Mouse (Mus musculus): ENCODE results near the gene Mrpl54.

The Mrpl54 gene

GRCm38 (mm10) chr10:81261025-81261424 lies 5.7 kb downstream of the Mrpl54 start:
- no peak for DNase-seq (ENCODE audit: low spot score)

GRCm38 (mm10) chr10:81259225-81259884 lies 7.4 kb downstream of the Mrpl54 start:
- no peak for DNase-seq (ENCODE audit: low spot score)

GRCm38 (mm10) chr10:81257158-81258039 lies 9.3 kb downstream of the Mrpl54 start:
- no peak for DNase-seq (ENCODE audit: low spot score)

GRCm38 (mm10) chr10:81254886-81255285 lies 11.8 kb downstream of the Mrpl54 start:
- no peak for DNase-seq (ENCODE audit: low spot score)

- DNase-seq (ENCODE audit: low spot score), result peak; percentile 87
These were observed 14.0 kb downstream of the Mrpl54 start, which contains the start of gene Matk for GRCm38 (mm10) chr10:81252424-81253419. Gene Matk, plus strand, starts transcription at chr10:81252935.

GRCm38 (mm10) chr10:81249442-81249841 lies 17.3 kb downstream of the Mrpl54 start:
- DNase-seq (ENCODE audit: low spot score), result no peak

- DNase-seq (ENCODE audit: low spot score), result no peak
These were observed 18.9 kb downstream of the Mrpl54 start for GRCm38 (mm10) chr10:81247804-81248203.

GRCm38 (mm10) chr10:81245166-81245565 lies 21.6 kb downstream of the Mrpl54 start:
- DNase-seq (ENCODE audit: low spot score), result no peak

GRCm38 (mm10) chr10:81244595-81244994 lies 22.1 kb downstream of the Mrpl54 start:
- DNase-seq (ENCODE audit: low spot score), result peak; percentile 78

- no peak for DNase-seq (ENCODE audit: low spot score)
These were observed 22.6 kb downstream of the Mrpl54 start for GRCm38 (mm10) chr10:81244146-81244545.

- no peak for DNase-seq (ENCODE audit: low spot score)
These were observed 24.7 kb downstream of the Mrpl54 start for GRCm38 (mm10) chr10:81242021-81242420.

GRCm38 (mm10) chr10:81240876-81241275 lies 25.9 kb downstream of the Mrpl54 start:
- peak; percentile 78 for DNase-seq (ENCODE audit: low spot score)

- no peak for DNase-seq (ENCODE audit: low spot score)
These were observed 28.1 kb downstream of the Mrpl54 start for GRCm38 (mm10) chr10:81238618-81239017.

- no peak for DNase-seq (ENCODE audit: low spot score)
These were observed 30.1 kb downstream of the Mrpl54 start for GRCm38 (mm10) chr10:81236471-81237268.

- DNase-seq (ENCODE audit: low spot score), result peak; percentile 7
These were observed 32.5 kb downstream of the Mrpl54 start for GRCm38 (mm10) chr10:81234206-81234605.

- DNase-seq (ENCODE audit: low spot score), result no peak
These were observed 33.5 kb downstream of the Mrpl54 start for GRCm38 (mm10) chr10:81233226-81233585.

GRCm38 (mm10) chr10:81232580-81233225 lies 34.0 kb downstream of the Mrpl54 start, which contains the start of gene Zfr2:
Gene Zfr2, plus strand, starts transcription at chr10:81233155.
- peak; percentile 93 for DNase-seq (ENCODE audit: low spot score)

- DNase-seq (ENCODE audit: low spot score), result peak; percentile 10
These were observed 35.3 kb downstream of the Mrpl54 start for GRCm38 (mm10) chr10:81231436-81231835.

GRCm38 (mm10) chr10:81230438-81231332 lies 36.0 kb downstream of the Mrpl54 start, which contains the start of gene Atcay:
Gene Atcay, minus strand, starts transcription at chr10:81230833.
- peak; percentile 83 for DNase-seq (ENCODE audit: low spot score)
